Mouse (Mus musculus): ENCODE measurements around the gene Atg2b. TPM values are rescaled to one million over a fixed set of nuclear protein-coding genes. Genes with fewer than 3 reads are reported as not detected.

Gene Atg2b
- polyA plus RNA-seq, 1 experiment from 2014 or later, result 14.5 TPM

DNA sequence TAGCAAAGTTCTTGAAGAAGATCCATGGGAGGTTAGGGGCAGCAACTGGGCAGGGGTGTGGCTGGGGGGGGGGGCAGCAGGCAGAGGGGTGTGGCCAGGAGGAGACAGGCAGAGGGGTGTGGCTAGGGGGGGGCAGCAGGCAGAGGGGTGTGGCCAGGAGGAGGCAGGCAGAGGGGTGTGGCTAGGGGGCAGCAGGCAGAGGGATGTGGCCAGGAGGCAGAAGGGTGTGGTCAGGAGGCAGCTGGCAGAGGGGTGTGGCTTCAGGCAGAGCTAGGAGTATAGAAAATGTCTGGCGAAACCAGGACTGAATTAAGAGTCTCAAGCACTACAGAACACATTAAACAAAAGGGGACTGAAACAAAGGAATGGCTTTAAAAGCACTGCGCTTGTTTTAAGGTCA is 101.5 kb downstream of the Atg2b start:
- Histone ChIP-seq H3K9me3 (no peaks in the 10 kb centered on the region), H3K27ac (no peak overlapping the region), H3K4me1 (replicated peaks) (0 out of 2 replicates have a peak, but pooled peaks cover 6% of the 10 kb centered on the region), H3K36me3 (no peaks in the 10 kb centered on the region), H3K4me3 (replicated peaks) (no peak overlapping the region), H3K4me2 (replicated peaks) (no peak overlapping the region), H3K9ac (replicated peaks) (no peak overlapping the region), H3K27me3 (no peaks in the 10 kb centered on the region)
- WGBS, result 12% methylated on average over 2 of the region's 2 CpGs
- ATAC-seq, result no peak

DNA sequence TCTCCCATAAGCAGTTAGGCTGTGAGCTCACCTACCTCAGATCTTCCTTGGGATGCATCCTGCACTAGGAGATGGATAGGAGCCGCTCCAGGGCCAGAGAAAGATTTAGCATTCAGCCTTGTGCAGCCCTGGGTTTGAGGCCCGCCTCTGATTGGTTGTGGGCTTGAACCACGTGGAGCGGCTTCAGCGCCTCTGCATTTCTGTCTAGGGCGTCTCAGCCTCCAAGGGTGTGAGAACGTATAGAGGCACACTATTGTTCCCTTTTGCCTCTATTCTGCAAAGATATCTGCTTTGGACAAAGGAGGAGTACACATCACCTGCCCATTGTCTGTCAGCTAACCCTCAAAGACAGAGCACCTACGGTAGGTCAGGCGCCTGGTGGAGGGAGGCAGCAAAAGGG is 102.5 kb downstream of the Atg2b start:
- 50% methylated on average over 9 of the region's 9 CpGs for WGBS
- H3K27me3 ChIP-seq, result no peaks in the 10 kb centered on the region

DNA sequence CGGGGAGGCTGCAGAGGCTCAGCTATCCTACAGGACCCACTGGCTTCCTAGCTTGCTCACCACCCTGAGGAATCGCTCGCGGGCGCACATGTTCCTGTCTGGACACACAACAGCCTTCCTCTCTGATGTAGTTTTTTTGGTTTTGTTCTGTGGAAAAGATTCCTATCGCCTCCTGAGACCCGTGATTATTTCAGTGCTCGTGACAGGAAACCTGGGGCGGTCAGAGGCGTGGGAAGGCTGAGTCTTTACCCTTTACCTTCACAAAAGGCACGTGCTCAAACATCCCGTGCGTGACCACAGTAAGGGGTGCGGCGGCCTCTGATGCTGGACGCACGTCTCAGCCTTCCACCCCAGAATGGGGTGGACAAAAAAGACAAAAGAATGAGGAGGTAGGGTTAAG is 104.5 kb downstream of the Atg2b start:
- Histone ChIP-seq H3K27me3 (no peaks in the 10 kb centered on the region), H3K4me2 (replicated peaks) (no peak overlapping the region), H3K36me3 (no peaks in the 10 kb centered on the region), H3K9ac (replicated peaks) (no peak overlapping the region), H3K4me1 (replicated peaks) (0 out of 2 replicates have a peak, but pooled peaks cover 6% of the 10 kb centered on the region), H3K9me3 (no peaks in the 10 kb centered on the region), H3K4me3 (replicated peaks) (no peak overlapping the region), H3K27ac (no peak overlapping the region)
- 82% methylated on average over 17 of the region's 17 CpGs for WGBS
- ATAC-seq, result no peak

More for the DNA sequence above, 102.5 kb downstream of the Atg2b start:
- no peaks in the 10 kb centered on the region for H3K9me3 ChIP-seq
- no peaks in the 10 kb centered on the region for H3K36me3 ChIP-seq
- H3K4me2 ChIP-seq (replicated peaks), result no peak overlapping the region
- no peak overlapping the region for H3K4me3 ChIP-seq (replicated peaks)
- H3K27ac ChIP-seq, result no peak overlapping the region
- 0 out of 2 replicates have a peak, but pooled peaks cover 6% of the 10 kb centered on the region for H3K4me1 ChIP-seq (replicated peaks)
- no peak overlapping the region for H3K9ac ChIP-seq (replicated peaks)
- no peak for ATAC-seq

DNA sequence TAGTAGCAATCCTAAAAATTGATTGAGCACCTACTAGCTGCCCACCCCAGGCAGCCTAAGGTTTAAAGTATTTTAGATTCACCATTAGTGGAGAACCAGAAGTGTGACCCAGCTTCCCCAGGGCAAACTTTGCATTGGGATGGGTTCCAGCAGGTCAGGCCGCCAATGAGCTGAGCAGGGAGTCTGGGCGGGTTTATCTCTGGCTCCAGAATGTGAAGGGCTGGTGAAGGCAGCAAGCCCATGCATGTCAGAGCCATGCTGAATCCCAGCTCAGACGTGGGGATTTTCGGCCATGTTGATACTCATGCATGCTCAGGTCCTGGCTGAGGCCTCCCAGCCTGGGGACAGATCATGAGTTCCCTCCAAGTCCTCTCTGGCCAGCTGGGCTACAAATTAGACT is 110.7 kb downstream of the Atg2b start:
- H3K4me3 ChIP-seq (replicated peaks), result no peak overlapping the region
- H3K27me3 ChIP-seq, result no peaks in the 10 kb centered on the region
- no peak overlapping the region for H3K9ac ChIP-seq (replicated peaks)
- H3K4me2 ChIP-seq (replicated peaks), result no peak overlapping the region
- no peaks in the 10 kb centered on the region for H3K36me3 ChIP-seq
- H3K27ac ChIP-seq, result no peak overlapping the region
- no peaks in the 10 kb centered on the region for H3K9me3 ChIP-seq
- no peak for ATAC-seq
- WGBS, result 91% methylated on average over 4 of the region's 4 CpGs
- H3K4me1 ChIP-seq (replicated peaks), result no peaks in the 10 kb centered on the region

DNA sequence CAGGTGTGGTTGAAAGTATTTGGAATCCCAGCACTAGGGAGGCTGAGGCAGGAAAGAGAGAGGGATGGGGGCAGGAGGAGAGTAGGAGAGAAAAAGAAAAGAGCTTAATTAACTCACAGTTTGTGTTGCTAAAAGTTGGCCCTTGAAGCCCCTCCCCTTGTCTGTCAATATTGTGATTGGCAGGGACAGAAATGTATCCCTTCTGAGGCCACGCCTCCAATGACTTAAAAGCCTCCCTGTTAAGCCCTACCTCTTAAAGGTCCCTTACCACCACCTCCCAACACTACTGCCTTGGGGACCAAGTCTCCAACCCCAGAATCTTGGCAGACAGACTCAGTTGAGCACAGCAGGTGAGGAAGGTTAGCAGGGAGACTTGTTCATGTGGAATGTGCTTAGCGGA is 112.4 kb downstream of the Atg2b start:
- H3K27me3 ChIP-seq, result no peaks in the 10 kb centered on the region
- WGBS, result 81% methylated on average over 2 of the region's 2 CpGs
- no peak overlapping the region for H3K4me3 ChIP-seq (replicated peaks)
- H3K9ac ChIP-seq (replicated peaks), result no peak overlapping the region
- H3K27ac ChIP-seq, result no peak overlapping the region
- H3K9me3 ChIP-seq, result no peaks in the 10 kb centered on the region
- H3K36me3 ChIP-seq, result no peaks in the 10 kb centered on the region
- no peaks in the 10 kb centered on the region for H3K4me1 ChIP-seq (replicated peaks)
- H3K4me2 ChIP-seq (replicated peaks), result no peak overlapping the region
- no peak for ATAC-seq

DNA sequence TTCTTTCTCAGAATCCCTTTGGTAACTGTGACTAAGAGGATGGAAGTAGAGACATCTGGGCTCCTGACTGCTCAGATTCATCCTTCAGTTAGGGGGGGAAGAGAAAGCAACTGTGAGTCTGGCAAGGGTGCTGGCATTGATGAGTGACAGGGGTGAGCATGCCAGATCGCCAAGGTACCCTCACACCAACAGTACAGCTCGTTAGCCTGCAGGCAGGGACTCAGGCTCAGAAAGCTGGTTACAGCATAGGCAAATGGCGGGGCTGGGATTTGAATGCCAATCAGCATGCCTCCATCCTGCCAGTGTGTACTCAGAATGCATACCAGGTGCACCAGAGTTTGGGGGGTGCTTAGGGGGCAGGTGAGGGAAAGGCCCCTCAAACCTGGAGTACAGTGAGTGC is 113.1 kb downstream of the Atg2b start:
- Histone ChIP-seq H3K9me3 (no peaks in the 10 kb centered on the region), H3K4me2 (replicated peaks) (no peak overlapping the region), H3K27me3 (no peaks in the 10 kb centered on the region), H3K4me1 (replicated peaks) (no peaks in the 10 kb centered on the region), H3K9ac (replicated peaks) (no peak overlapping the region), H3K4me3 (replicated peaks) (no peak overlapping the region), H3K36me3 (no peaks in the 10 kb centered on the region), H3K27ac (no peak overlapping the region)
- ATAC-seq, result no peak
- WGBS, result 62% methylated on average over 3 of the region's 3 CpGs

Other genes starting within 250 kb of the Atg2b start
- gene D430019H16Rik, start 231.4 kb downstream of the Atg2b start, polyA plus RNA-seq (2015; fragmentation: Nextera tagmentation; extraction: Ambion mirVana), result 12.6 and 13.2 TPM in 2 replicates
- gene Bdkrb2, start 122.0 kb downstream of the Atg2b start, polyA plus RNA-seq (2015; fragmentation: Nextera tagmentation; extraction: Ambion mirVana), result 0.53 and 0.77 TPM in 2 replicates
- 0.12 TPM in 1 of 2 replicates, not detected in the other for gene Bdkrb1, start 82.1 kb downstream of the Atg2b start, polyA plus RNA-seq (2015; fragmentation: Nextera tagmentation; extraction: Ambion mirVana)
- gene Gskip, start 382 bp downstream of the Atg2b start, polyA plus RNA-seq (2015; fragmentation: Nextera tagmentation; extraction: Ambion mirVana), result 37.8 and 39.4 TPM in 2 replicates
- gene Ak7, start 20.8 kb upstream of the Atg2b start, polyA plus RNA-seq (2015; fragmentation: Nextera tagmentation; extraction: Ambion mirVana), result 0.67 and 1.6 TPM in 2 replicates
- gene Papola, start 99.5 kb upstream of the Atg2b start, polyA plus RNA-seq (2015; fragmentation: Nextera tagmentation; extraction: Ambion mirVana), result 212 and 217 TPM in 2 replicates